Mouse (Mus musculus) common myeloid progenitor, adult 5-6 weeks (primary cell): Measurements from ENCODE around the gene Pttg1. TPM values are rescaled to one million over a fixed set of nuclear protein-coding genes. Genes with fewer than 3 reads are reported as not detected.
A peak's percentile ranks its signal among the peaks of the same experiment; 100 is the strongest.

Source experiments
- ATAC-seq: replicated peaks from 2 replicates; pipeline ENCODE4 v1.8.0; 2016; ENCODE audit warnings: low read depth, mild to moderate bottlenecking, moderate TSS enrichment, inconsistent platforms; ENCODE audit not compliant: poor library complexity, severe bottlenecking
- total RNA-seq: library from RNA; stranded (forward); fragments of 200-1000, 187-1606 nt; gene quantifications from 2 replicates; pipeline ENCODE4 v1.2.3, GENCODE M21; 2017

Pttg1 gene
- total RNA-seq, 1 experiment from 2014 or later: 48.4 TPM

GRCm38 (mm10) chr11:43411413-43411812 is 14.6 kb downstream of the Pttg1 start:
- peak; percentile 97 for ATAC-seq

DNA sequence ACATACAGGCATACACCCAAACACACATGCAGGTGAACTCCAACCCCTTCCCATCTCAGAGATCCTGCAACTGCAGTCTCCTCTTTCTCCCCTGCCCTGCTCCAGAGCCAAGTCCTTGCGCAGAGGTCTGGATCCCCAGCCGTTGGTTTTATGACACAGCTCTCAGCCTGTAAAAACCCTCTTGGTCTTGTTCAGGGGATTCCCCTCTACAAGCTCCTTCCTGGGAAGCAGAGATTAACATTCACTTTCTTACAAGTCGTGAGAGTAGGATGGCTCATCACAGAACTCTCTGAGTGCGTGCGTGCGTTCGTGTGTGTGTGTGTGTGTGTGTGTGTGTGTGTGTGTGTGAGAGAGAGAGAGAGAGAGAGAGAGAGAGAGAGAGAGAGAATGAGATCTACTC is 15.8 kb downstream of the Pttg1 start:
- ATAC-seq: no peak

DNA sequence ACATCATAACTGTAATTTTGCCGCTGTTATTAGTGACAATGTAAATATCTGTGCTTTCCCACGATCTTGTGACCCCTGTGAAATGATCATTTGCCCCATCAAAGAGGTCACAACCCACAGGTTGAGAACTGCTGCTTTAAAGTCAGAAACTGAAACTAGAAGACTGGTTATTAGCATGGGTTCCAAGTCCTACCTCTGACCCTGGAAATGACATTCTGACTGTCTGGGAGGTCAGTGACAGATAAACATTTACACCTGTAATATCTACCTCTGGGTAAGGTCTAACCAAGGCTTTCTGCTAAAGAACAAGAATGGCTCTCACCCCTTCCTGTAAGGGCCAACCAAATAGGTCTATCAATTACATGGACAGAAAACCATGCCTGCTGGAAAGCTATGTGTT is 17.2 kb downstream of the Pttg1 start:
- ATAC-seq: no peak

GRCm38 (mm10) chr11:43404150-43404807 is 21.8 kb downstream of the Pttg1 start:
- ATAC-seq: no peak

DNA sequence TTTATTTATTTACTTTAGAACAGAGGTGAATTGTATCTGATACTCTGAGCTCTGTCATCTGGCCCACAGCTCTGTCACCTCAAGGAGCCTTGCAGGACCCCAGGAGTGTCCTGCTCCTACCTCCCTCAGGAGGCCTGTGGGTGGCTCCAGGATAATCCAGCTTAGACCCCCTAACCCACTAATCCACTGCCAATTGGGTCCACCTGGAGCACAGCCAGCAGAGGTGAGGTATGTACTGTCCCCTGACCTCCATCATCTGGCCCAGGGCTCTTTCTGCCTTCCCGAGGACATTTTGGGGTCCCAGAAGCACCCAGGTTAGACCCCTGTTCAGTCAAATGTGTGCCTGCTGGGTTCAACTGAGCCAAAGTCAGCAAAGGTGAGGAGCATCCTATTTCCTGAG is 25.9 kb downstream of the Pttg1 start:
- ATAC-seq: no peak

- peak; percentile 84 for ATAC-seq
These were observed 26.8 kb downstream of the Pttg1 start for GRCm38 (mm10) chr11:43399297-43399696.

DNA sequence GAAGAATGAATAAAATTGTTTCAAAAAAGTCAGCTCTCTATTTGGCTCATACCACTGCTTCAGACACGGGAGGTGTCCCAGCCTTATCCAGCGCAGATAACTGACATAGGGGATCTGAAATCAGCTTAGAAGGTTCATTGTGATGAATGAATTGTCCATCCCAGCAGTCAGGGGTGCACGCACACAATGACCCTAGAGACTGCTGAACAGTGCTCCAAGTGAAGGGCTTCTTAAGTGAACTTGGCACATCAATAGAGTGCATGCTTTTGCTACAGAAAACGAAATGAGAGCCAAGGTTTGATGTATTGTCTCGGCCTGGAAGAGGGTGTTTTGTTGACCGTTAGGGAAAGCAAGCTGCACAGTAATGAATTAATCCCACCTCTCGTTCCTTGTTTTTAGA is 29.4 kb downstream of the Pttg1 start:
- no peak for ATAC-seq

DNA sequence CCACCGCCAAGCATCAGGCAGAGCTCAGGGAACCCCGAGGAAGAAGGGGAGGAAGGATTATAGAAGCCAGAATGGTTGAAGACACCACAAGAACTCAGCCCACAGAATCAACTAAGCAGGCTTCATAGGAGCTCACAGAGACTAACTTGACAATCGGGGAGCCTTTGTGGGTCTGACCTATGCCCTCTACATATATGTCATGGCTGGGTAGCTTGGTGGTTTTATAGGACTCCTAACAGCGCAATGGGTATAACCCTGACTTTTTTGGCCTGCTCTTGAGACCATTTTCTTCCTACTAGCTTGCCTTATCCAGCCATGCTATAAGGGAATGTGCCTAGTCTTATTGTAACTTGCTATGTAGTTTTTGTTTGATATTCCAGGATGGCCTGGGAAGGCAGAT is 29.8 kb downstream of the Pttg1 start:
- no peak for ATAC-seq

GRCm38 (mm10) chr11:43395073-43395948 is 30.7 kb downstream of the Pttg1 start:
- ATAC-seq: peak; percentile 30; the same call in 1 of the 2 replicates

DNA sequence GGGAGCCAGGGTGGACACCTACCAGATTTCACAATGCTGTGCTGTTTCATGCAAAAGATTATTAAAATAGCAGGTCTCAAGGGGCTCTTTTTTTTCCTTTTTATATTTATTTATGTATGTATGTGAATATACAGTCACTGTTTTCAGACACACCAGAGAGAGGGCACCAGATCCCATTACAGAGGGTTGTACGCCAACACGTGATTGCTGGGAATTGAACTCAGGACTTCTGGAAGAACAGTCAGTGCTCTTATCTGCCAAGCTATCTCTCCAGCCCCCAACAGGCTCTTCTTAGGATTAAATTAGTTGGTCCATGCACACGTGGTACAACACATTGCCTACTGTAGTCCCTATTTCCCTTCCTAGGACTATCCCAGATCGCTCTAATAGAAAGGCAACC is 32.7 kb downstream of the Pttg1 start:
- ATAC-seq: no peak

- no peak for ATAC-seq
These were observed 33.3 kb downstream of the Pttg1 start for GRCm38 (mm10) chr11:43392757-43393156.

- ATAC-seq: no peak
These were observed 36.9 kb downstream of the Pttg1 start for GRCm38 (mm10) chr11:43389118-43389517.

GRCm38 (mm10) chr11:43388122-43389097 is 37.6 kb downstream of the Pttg1 start:
- ATAC-seq: no peak

DNA sequence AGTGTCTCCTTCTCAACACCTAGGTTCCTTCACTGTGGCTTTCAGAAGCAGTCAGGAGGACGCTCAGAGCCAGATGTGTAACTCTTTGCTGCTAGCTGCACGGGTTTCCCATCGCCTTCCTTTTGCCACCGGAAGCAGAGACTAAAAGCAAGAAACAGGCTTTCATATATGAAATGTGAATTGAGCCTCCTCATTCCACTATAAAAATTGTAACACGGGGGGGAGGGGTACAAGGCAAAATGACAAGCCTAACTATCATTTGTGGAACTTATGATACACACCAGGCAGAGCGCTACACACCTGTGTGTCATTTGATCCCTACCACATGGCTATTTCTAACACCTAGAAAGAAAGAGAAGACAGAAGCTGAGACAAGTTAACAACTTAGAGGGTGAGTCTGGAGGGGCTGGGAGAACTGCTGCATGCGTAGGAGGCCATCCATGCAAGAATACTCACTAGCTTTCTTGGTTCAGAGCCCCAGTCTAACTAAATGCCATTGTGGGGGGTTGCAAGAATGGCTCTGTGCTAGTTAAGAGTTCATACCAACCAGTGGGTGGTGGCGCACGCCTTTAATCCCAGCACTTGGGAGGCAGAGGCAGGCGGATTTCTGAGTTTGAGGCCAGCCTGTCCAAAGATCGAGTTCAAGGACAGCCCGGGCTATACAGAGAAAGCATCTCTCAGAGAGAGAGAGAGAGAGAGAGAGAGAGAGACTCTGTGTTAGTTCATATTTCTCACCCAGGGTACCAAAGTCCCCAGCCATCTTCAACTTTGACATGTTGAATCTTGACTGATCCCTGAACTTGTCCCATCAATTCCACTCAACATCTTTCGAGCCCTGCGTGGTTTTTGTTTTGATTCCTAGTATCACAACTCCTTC is 38.8 kb downstream of the Pttg1 start:
- ATAC-seq: no peak

GRCm38 (mm10) chr11:43385716-43386115 is 40.3 kb downstream of the Pttg1 start:
- ATAC-seq: 0 out of 2 replicates have a peak, but pooled peaks have one; percentile 27

- peak; percentile 96 for ATAC-seq
These were observed 40.9 kb downstream of the Pttg1 start for GRCm38 (mm10) chr11:43385055-43385649.

DNA sequence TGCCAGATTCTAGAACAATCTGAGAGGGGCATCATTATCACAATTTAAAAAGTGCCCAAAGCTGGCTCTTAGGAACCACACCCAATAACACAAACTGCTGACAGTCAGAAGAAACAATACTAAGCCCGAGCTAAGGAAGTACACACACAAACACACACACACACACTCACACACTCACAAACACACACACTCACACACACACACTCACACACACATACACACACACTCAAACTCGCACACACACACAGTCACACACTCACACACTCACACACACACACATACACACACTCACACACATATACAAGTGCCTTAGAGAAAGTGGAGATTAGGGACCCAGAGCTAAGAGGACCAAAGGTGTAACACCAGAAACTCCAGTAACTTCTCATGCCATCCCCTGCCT is 42.5 kb downstream of the Pttg1 start:
- no peak for ATAC-seq

- no peak for ATAC-seq
These were observed 45.1 kb downstream of the Pttg1 start for GRCm38 (mm10) chr11:43380901-43381300.

DNA sequence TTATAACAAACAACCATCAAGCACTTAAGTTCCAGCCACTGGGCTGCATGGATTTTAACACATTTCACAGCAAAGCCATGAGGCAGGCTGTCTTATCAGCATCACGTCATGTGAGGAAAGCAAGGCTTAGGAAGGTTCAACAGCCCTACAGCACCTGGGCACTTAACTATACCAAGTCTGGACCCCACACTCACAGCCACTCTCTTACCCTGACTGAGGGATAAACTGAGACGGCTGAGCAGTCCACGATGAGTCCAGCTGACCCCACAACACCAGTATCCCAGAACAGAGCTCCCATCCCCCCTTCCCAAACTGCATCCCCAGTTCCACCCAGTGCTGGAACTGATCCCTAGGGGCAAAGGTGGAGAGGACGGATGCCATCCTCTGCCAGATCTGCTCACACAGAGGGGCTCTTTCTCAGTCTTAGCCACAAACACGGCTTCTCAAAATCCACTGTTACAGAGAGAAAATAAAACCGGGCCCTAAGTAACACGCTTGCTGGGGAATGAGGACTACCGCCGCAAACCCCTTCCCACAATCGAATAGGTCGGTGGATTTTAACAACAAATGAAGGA is 46.1 kb downstream of the Pttg1 start:
- ATAC-seq: no peak
